Mouse (Mus musculus): ENCODE results near the gene Armh1. TPM values are rescaled to one million over a fixed set of nuclear protein-coding genes. Genes with fewer than 3 reads are reported as not detected.

The Armh1 gene
- total and polyA plus RNA-seq, 2 experiments from 2014 or later, result 0.18 to 1.4 TPM

- no peak for DNase-seq (ENCODE audit: low spot score)
- no peak for TF ChIP-seq EP300 (IDR thresholded peaks at IDR 0.05; ENCODE audit: low read depth)
- no peak for ATAC-seq (ENCODE audit: insufficient read depth, low read depth)
Observed at GRCm38 (mm10) chr4:117229590-117229989, 22.3 kb downstream of the Armh1 start.

GRCm38 (mm10) chr4:117225250-117225649 lies 26.7 kb downstream of the Armh1 start:
- Histone ChIP-seq H3K4me3 (ENCODE audit: low read depth, low read length) (no peak overlapping the region), H3K9ac (replicated peaks; ENCODE audit: low read depth, low read length) (no peak overlapping the region), H3K4me1 (ENCODE audit: control insufficient read depth, insufficient read depth) (no peaks in the 10 kb centered on the region), H3K9me3 (replicated peaks; ENCODE audit: control insufficient read depth, low read length) (0 out of 2 replicates have a peak, but pooled peaks cover under 1% of the 10 kb centered on the region), H3K4me2 (ENCODE audit: low read depth, low read length) (no peak overlapping the region), H3K27me3 (ENCODE audit: control insufficient read depth, insufficient read depth, low read length) (no peaks in the 10 kb centered on the region), H3K36me3 (replicated peaks; ENCODE audit: control insufficient read depth, insufficient read depth, low read length) (no peaks in the 10 kb centered on the region), H3K27ac (ENCODE audit: low read depth) (no peak overlapping the region)
- no peak for TF ChIP-seq EP300 (IDR thresholded peaks at IDR 0.05; ENCODE audit: low read depth)
- no peak for TF ChIP-seq CTCF (IDR thresholded peaks at IDR 0.05; ENCODE audit: low read depth)
- ATAC-seq (ENCODE audit: insufficient read depth, low read depth) (no peak), DNase-seq (ENCODE audit: low spot score) (no peak)

More at GRCm38 (mm10) chr4:117229590-117229989, 22.3 kb downstream of the Armh1 start:
- Histone ChIP-seq H3K4me2 (ENCODE audit: low read depth, low read length) (no peak overlapping the region), H3K27me3 (ENCODE audit: control insufficient read depth, insufficient read depth, low read length) (no peaks in the 10 kb centered on the region), H3K9ac (replicated peaks; ENCODE audit: low read depth, low read length) (no peak overlapping the region), H3K27ac (ENCODE audit: low read depth) (no peak overlapping the region), H3K36me3 (replicated peaks; ENCODE audit: control insufficient read depth, insufficient read depth, low read length) (no peaks in the 10 kb centered on the region), H3K9me3 (replicated peaks; ENCODE audit: control insufficient read depth, low read length) (0 out of 2 replicates have a peak, but pooled peaks cover 3% of the 10 kb centered on the region), H3K4me1 (ENCODE audit: control insufficient read depth, insufficient read depth) (no peaks in the 10 kb centered on the region), H3K4me3 (ENCODE audit: low read depth, low read length) (no peak overlapping the region)
- 57% methylated on average over 15 of the region's 15 CpGs for WGBS

DNA sequence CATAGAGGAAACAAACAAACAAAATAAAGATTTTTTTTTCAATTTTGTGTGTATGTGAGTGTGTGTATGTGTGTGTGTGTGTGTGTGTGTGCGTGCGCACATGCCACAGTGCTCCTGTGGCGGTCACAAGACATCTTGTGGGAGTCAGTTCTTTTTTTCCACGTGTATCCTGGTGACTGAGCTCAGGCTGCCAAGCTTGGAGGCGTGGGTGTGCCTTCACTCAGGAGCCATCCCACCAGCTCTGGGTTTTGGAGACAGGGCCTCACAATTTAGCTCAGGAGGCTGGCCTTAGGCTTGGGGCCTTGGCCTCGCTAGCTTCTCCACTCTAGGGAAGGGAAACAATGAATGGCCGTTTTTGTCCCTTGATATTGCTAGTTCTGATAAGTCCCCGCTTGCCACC lies 27.8 kb downstream of the Armh1 start:
- H3K9me3 ChIP-seq (replicated peaks; ENCODE audit: control insufficient read depth, low read length), result no peaks in the 10 kb centered on the region
- no peaks in the 10 kb centered on the region for H3K36me3 ChIP-seq (replicated peaks; ENCODE audit: control insufficient read depth, insufficient read depth, low read length)
- ATAC-seq (ENCODE audit: insufficient read depth, low read depth), result no peak
- no peak for TF ChIP-seq EP300 (IDR thresholded peaks at IDR 0.05; ENCODE audit: low read depth)
- TF ChIP-seq CTCF (IDR thresholded peaks at IDR 0.05; ENCODE audit: low read depth), result no peak
- no peak overlapping the region for H3K4me2 ChIP-seq (ENCODE audit: low read depth, low read length)
- no peaks in the 10 kb centered on the region for H3K4me1 ChIP-seq (ENCODE audit: control insufficient read depth, insufficient read depth)
- H3K27me3 ChIP-seq (ENCODE audit: control insufficient read depth, insufficient read depth, low read length), result no peaks in the 10 kb centered on the region
- H3K27ac ChIP-seq (ENCODE audit: low read depth), result no peak overlapping the region
- no peak for DNase-seq (ENCODE audit: low spot score)
- no peak overlapping the region for H3K4me3 ChIP-seq (ENCODE audit: low read depth, low read length)
- H3K9ac ChIP-seq (replicated peaks; ENCODE audit: low read depth, low read length), result no peak overlapping the region
- 57% methylated on average over 8 of the region's 8 CpGs for WGBS

DNA sequence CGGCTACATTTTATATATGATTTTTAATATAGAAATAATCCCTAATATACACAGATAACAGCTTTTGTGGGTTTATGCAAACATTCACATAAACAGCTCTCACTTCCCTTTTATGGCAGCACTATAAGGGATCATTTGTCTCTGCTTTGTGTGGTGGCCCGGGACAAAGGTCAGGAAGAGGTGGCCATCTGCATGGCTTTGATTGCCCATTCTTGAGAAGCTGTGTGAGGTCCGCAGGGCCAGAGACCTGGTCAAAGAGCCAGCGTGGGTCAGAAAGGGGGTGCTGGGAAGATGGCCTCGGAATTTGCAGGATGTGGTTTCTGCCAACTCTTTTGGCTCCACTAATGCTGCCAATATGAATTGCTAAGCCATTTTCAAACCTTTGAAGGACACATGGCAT lies 28.9 kb downstream of the Armh1 start:
- ATAC-seq (ENCODE audit: insufficient read depth, low read depth), result no peak

DNA sequence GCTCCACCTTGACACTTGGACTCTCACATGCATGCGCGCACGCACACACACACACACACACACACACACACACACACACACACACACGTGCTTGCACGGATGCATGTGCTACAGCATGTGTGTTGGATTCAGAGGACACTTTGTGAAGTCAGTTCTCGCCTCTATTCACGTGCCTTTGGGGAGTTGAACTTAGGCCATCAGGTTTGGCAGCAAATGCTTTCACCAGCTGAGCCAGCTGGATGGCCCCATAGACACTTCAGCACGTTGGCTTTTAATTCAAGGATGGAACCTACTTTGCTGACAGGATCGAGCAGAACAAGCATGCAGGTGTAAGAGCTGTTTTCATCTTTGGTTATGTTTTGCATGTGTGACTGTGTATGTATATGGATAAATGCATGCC lies 30.1 kb downstream of the Armh1 start:
- Histone ChIP-seq H3K9ac (replicated peaks; ENCODE audit: low read depth, low read length) (no peak overlapping the region), H3K27ac (ENCODE audit: low read depth) (no peak overlapping the region), H3K9me3 (replicated peaks; ENCODE audit: control insufficient read depth, low read length) (no peaks in the 10 kb centered on the region), H3K27me3 (ENCODE audit: control insufficient read depth, insufficient read depth, low read length) (no peaks in the 10 kb centered on the region), H3K4me3 (ENCODE audit: low read depth, low read length) (no peak overlapping the region), H3K4me1 (ENCODE audit: control insufficient read depth, insufficient read depth) (no peaks in the 10 kb centered on the region), H3K4me2 (ENCODE audit: low read depth, low read length) (no peak overlapping the region), H3K36me3 (replicated peaks; ENCODE audit: control insufficient read depth, insufficient read depth, low read length) (no peaks in the 10 kb centered on the region)
- 79% methylated on average over 9 of the region's 9 CpGs for WGBS
- ATAC-seq (ENCODE audit: insufficient read depth, low read depth), result no peak
- DNase-seq (ENCODE audit: low spot score), result no peak
- TF ChIP-seq EP300 (IDR thresholded peaks at IDR 0.05; ENCODE audit: low read depth), result no peak
- no peak for TF ChIP-seq CTCF (IDR thresholded peaks at IDR 0.05; ENCODE audit: low read depth)

More for the DNA sequence above, 28.9 kb downstream of the Armh1 start:
- H3K9me3 ChIP-seq (replicated peaks; ENCODE audit: control insufficient read depth, low read length), result no peaks in the 10 kb centered on the region
- no peak overlapping the region for H3K4me2 ChIP-seq (ENCODE audit: low read depth, low read length)
- H3K36me3 ChIP-seq (replicated peaks; ENCODE audit: control insufficient read depth, insufficient read depth, low read length), result no peaks in the 10 kb centered on the region
- H3K4me3 ChIP-seq (ENCODE audit: low read depth, low read length), result no peak overlapping the region
- no peak overlapping the region for H3K27ac ChIP-seq (ENCODE audit: low read depth)
- no peaks in the 10 kb centered on the region for H3K4me1 ChIP-seq (ENCODE audit: control insufficient read depth, insufficient read depth)
- TF ChIP-seq EP300 (IDR thresholded peaks at IDR 0.05; ENCODE audit: low read depth) (no peak), CTCF (IDR thresholded peaks at IDR 0.05; ENCODE audit: low read depth) (no peak)
- no peak overlapping the region for H3K9ac ChIP-seq (replicated peaks; ENCODE audit: low read depth, low read length)
- WGBS, result 68% methylated on average over 5 of the region's 5 CpGs
- no peak for DNase-seq (ENCODE audit: low spot score)
- no peaks in the 10 kb centered on the region for H3K27me3 ChIP-seq (ENCODE audit: control insufficient read depth, insufficient read depth, low read length)

DNA sequence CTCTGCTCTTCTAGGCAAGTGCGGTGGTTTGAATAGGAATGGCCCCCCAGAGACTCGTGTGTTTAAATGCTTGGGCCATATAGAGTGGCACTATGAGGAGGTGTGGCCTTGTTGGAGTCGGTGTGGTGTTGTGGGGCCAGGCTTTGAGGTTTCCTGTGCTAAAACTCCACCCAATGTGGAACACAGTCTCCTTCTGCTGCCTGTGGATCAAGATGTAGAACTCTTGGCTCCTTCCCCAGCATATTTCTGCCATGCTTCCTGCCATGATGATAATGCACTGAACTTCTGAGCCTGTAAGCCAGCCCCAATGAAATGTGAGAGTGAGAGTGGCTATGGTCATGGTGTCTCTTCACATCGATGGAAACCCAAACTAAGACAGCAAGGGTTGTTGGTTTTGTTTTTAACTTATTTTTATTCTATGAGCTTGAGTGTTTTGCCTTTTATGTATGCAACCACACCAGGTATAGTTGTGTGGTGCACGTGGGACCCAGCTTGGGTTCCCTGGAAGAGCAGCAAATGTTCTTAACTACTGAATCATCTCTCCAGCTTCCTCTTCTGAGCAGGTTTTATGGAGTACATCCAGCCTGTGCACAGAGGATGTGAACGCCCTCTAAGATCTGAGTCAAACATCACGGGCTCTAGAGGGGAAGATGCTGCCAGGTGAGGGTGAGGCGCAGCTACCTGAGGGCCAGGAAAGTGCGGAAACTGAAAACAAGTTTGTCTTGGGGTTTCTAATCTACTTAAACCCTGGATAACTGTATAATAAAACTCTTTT lies 31.0 kb downstream of the Armh1 start:
- H3K4me3 ChIP-seq (ENCODE audit: low read depth, low read length), result no peak overlapping the region
- no peaks in the 10 kb centered on the region for H3K36me3 ChIP-seq (replicated peaks; ENCODE audit: control insufficient read depth, insufficient read depth, low read length)
- ATAC-seq (ENCODE audit: insufficient read depth, low read depth), result no peak
- TF ChIP-seq CTCF (IDR thresholded peaks at IDR 0.05; ENCODE audit: low read depth) (no peak), EP300 (IDR thresholded peaks at IDR 0.05; ENCODE audit: low read depth) (no peak)
- H3K27ac ChIP-seq (ENCODE audit: low read depth), result no peak overlapping the region
- no peaks in the 10 kb centered on the region for H3K9me3 ChIP-seq (replicated peaks; ENCODE audit: control insufficient read depth, low read length)
- H3K9ac ChIP-seq (replicated peaks; ENCODE audit: low read depth, low read length), result no peak overlapping the region
- H3K27me3 ChIP-seq (ENCODE audit: control insufficient read depth, insufficient read depth, low read length), result no peaks in the 10 kb centered on the region
- no peaks in the 10 kb centered on the region for H3K4me1 ChIP-seq (ENCODE audit: control insufficient read depth, insufficient read depth)
- H3K4me2 ChIP-seq (ENCODE audit: low read depth, low read length), result no peak overlapping the region
- DNase-seq (ENCODE audit: low spot score), result no peak
- 67% methylated on average over 9 of the region's 9 CpGs for WGBS

Data from heart, postnatal 0 days (tissue).